Mouse (Mus musculus): Measurements from ENCODE around the gene Ptpre.

DNA sequence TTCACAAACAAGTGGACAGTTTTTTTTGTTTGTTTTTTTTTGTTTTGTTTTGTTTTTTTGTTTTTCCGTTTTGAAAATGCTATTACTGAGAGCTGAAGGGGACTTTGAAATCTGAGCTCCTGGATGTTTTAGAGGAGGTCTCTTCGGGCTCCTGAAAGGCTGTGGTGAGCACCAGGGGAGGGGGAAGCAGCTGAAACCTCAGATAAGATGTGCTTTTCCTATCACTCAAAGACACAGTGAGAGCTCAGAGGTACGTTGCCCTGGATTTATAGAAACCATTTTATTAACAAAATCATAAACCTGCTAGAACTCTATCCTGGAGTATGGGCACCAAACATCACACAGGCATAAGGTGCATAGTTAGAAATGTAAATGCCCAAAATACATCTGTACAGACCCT, 10.1 kb upstream of the Ptpre start:
- TF ChIP-seq CTCF (IDR thresholded peaks at IDR 0.05; ENCODE audit: low read depth), result no peak
- no peak for TF ChIP-seq EP300 (IDR thresholded peaks at IDR 0.05; ENCODE audit: low read depth)

Measured in liver, embryonic 14.5 days (tissue).